Mouse (Mus musculus) T-cell, adult 2 months (primary cell): ENCODE data around the gene Gm10681.
"Not testable (repeated sequence)": the region's sequence is repeated elsewhere in the genome, so short reads cannot be mapped to it uniquely, and the experiment has no call there.

Experiments used
- DNase-seq: peaks from one replicate; pipeline ENCODE4 v3.0.0; 2022; ENCODE audit warnings: low spot score

Gm10681 gene

GRCm38 (mm10) chr3:98507229-98507628 is 81.4 kb downstream of the Gm10681 start:
- not testable (repeated sequence) for DNase-seq
